Mouse (Mus musculus): ENCODE data around the gene Fst.

Gene Fst
- long read RNA-seq, experiment 1, partial matches to known transcripts: 0 of 3 reads
- long read RNA-seq, experiment 1, other reads (novel, unspliced or antisense): 1 of 3 reads
- long read RNA-seq, experiment 2, transcript Fst-201 (6 exons, 1,851 nt): major isoform, 5 of 6 reads
- long read RNA-seq, experiment 2, partial matches to known transcripts: 0 of 6 reads
- long read RNA-seq, experiment 2, other reads (novel, unspliced or antisense): 0 of 6 reads

DNA sequence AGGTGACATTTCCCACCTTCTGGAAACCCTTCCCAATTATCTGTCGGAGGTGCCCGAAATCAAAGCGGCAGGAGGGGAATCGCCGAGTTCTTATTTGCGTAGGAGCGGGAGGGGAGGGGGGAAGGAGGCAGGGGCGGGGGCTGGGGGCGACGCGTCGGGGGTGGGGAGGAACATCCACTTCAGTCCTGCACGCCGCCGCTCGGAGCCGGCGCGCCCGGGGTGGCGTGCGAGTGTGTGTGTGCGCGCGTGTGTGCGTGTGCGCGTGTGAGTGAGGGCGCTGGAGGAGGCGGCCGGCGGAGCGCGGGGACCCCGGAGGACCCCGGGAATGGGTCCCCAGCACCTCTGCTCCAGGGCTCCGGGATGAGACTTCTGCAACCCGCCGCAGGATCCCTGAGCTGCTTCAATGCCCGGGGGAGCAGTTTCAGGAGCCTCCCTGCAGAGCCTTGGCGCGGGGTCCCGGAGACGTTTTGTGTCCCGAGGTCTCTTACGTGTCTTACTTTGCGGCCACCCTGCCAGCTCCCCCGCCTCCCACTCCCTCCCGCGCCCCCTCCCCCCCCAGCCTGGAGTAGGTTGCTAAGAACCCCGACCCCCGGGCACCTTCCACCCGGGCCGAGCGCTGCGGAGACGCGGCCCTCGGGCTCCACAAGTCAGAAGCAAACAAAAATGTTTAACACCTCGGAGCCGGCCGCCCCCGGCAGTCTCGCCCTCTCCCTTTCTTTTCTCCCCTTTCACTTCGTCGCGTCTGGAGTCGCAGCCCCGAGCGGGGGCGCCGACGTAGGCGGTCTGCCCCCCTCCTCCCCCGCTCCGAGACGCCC lies at the start of gene Fst:
Fst (minus strand) TSS at position 66 of the 815 bp plus-strand sequence.
- intact Hi-C loops (cut with DNase I): loop anchor here (5.0 kb wide), 2 partner anchors 333 to 382 kb away; no protein-coding TSS in a partner anchor

DNA sequence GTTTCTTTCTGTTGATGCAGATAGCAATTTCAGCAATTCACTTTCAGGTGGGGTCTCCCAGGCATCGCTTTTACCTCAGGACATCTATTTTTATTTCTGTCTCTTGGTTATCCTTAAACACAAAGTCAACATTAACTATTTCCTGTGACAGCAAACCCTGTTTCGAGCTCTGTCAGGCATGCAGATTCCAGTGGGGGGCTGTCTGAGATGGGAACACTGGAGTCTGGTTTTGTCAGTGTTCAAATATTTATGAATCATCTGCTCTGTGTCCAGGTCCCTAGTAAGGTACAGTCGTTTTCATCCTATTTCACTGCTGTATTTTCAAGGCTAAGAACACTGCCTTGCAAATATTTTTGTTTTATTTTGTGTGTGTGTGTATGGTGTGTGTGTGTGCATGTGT lies 35.1 kb upstream of the Fst start:
- intact Hi-C loops (cut with DNase I): no loop called here

DNA sequence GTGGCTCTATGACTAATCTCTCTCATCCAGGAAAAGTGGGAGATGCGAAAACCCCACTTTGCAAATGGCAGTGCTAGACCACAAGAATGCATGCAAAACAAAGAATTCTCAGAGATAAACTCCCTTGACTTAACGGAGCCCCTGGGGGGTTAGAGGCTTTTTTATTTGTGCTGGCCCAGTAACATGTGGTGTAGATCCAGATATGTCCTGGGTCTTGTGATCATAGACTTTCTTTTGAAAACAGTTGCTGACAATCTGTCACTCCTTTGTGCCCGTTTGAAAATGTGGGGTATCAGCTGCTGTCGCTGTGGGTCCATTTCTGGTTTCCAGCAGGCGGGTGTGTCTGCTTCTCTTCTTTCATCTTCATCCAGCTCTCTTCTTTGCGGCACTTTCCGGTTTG lies 29.4 kb upstream of the Fst start:
- intact Hi-C loops (cut with DNase I): no loop called here

DNA sequence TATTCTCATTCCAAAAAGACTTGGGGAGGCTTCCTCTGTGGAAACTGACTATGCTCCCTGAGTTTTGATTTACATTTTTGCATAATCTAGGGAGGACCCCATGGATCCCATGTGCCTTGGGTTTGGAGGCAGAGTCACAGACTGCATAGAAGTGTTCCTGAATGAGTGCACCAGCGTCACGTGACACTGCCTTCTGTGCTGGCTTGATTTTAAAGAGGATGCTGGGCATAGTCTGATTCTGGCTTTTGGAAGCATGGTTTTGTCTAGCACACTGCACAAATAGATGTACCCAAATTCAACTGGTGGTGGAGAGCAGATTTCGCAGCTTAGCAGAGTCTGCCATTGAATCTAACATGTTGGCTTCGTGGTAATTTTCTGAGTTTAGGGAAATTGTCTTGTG lies 19.6 kb upstream of the Fst start:
- intact Hi-C loops (cut with DNase I): no loop called here

DNA sequence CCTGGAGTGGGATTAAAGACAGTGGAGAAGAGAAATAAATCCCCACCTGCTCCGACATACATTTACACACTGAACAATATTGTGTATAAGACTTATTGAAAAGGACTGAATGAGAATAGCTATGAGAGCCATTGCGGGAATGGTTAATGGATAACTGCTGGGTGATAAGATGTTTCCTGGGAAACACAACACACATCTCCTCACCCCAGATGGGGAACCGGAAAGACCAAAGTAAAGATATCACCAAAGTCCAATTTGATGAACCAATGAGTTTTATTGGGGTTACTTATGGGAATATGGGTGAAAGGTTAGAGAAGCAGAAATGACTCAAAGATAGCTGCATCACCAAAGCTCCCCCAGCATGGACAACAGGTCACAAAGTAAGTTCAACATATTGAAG lies 11.2 kb upstream of the Fst start:
- intact Hi-C loops (cut with DNase I): no loop called here

DNA sequence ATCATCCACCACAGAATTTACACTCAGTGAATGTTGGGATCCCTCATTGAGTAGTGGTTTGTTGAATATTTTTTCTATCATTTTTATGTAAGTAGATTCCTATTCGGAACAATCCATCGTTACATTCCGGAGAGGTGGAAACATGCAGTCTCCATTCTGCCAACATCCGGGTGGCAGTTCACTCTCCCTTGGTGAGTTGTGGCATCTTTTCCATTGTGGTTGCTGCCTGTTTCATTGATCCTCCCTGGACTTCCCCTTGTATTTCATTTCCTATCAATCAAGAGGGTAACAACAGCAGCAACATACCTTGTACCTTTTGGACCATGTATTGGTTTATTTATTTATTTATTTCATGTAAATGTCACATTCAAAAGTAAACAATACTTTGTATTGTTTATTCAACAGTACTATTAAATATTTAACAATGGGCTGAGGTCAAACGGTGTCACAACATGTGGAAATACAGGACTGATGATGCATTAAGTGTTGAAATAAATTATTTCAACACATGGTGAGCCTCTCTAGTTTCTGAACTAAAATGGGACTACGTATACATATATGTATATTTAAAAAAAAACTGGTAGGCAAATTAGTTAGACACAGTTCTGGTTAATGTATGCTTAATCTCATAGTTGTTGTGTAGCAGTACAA lies 7.6 kb upstream of the Fst start:
- intact Hi-C loops (cut with DNase I): no loop called here

DNA sequence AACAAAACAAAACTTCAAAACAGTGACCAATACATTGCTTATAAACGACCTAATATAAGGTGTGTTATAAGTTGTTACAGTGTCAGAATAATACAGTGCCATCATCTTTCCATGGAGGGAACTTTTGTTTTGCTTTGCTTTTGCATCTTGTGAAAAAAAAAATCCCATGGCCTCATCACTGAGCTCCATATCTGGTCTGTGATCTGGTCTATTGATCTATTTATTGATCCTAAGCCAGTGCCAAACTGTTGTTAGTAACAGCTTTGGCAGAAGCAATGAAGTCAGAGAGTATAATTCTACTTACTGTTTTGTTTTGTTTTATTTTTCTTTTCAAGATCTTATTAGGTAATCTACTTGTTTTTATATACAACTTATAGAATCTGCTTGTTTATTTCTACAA lies 6.6 kb upstream of the Fst start:
- intact Hi-C loops (cut with DNase I): no loop called here

DNA sequence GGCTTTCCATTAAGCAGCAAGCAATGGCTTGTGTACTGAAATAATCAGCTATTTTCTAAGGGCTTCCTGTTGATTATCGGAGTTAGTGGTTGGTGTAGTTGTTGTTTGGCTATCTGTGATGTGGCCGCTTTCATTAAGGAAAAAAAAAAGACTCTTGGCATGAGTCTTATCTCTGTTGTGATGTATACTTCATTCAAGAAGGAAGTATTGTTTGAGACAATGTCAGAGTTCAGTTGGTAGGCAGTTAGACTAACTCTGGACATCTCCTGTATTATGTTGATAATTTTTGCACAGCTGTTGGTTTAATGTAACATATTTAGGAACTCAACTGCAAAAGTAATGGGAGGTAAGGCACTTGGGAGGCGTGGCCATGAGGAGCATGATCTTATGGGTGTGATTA lies 6.1 kb upstream of the Fst start:
- intact Hi-C loops (cut with DNase I): no loop called here

DNA sequence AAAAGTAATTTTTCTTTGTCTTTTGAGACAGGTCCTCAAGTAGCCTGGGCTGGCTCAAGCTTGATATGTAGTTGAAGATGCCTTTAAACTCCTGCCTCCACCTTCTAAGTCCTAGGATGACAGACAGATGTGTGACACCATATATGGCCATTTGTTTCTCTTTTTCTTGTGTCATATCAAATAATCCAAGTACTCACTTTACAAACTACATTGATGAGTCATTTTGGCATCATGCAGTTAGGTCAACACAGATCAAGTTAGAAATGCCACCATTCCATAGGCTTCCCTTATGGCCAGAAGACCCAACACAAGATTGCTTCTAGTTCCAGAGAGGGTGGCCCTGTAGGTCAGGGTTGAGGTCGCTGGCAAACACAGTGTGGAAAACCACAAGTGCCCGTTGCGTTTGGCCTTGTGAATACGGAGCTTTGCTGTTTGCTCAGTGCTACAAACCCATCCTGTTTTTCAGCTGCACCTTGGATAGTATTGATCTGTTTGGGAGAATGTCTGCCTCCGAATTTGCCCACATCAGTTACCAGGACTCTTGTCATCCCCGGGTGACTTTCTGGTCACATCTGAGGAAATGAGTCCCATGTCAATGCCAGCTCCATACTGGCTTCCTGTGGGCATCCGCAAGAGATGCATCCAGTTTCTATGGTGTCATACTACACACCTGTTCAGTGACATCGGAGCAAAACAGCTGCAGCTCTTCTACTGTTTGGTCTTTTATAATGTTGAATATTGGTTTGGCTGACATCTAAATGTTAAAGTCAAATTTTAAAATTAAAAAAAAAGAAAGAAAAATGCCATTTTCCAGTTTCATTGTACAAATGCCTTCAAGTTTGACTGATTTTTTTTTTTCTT lies 4.0 kb upstream of the Fst start:
- intact Hi-C loops (cut with DNase I): no loop called here

DNA sequence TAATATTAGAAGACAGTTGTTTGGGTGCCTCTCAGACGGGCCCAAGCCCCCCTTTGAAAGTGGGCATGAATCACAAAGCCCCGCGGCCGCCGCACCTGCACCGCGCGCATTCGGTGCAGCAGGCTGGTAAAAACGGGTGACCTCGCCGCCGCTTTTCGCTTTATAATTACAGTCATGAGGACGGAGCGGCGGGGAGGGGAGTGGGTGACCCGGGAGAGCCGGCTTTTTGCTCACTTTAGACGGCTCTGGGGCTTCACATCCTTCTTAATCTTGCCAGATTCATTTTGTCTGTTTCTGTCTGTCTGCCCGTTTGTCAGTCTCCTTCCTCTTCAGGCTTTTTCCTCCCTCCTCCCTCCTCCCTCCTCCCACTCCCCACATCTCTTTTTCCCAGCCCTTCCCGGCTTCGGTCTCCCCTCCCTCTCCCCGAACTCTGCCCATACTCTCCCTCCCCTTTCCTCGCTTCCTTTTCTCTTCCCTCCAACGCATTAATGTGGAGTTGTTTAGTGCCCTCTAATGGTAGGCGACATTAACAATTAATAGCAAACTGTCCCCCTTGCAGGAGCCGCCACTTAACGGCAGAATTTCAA lies 1.6 kb upstream of the Fst start:
- intact Hi-C loops (cut with DNase I): loop anchor here (2.0 kb wide), 1 partner anchor 584 kb away; no protein-coding TSS in a partner anchor

DNA sequence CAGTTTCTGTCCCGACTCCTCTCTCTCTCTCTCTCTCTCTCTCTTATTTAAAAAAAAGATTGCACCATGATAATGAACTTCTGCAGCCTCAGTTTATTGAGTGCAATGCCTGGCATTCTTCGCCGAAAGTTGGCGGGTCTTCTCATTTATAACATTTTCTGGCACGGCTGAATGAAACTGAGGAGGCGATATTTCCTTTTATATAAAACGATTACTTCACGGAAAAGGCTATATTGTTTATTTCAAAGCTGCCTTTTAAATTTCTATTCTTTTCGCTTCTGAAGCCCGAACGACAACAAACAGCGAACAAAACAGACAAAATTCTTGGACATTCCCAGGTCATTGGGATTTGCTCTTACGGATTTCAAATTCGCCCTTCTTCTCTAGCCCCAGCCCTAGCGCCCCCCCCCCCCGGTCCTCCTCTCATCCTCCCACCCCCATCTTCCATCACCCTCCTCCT lies 980 bp upstream of the Fst start:
- intact Hi-C loops (cut with DNase I): loop anchor here (2.0 to 5.0 kb wide), 3 partner anchors 333 to 583 kb away; no protein-coding TSS in a partner anchor

DNA sequence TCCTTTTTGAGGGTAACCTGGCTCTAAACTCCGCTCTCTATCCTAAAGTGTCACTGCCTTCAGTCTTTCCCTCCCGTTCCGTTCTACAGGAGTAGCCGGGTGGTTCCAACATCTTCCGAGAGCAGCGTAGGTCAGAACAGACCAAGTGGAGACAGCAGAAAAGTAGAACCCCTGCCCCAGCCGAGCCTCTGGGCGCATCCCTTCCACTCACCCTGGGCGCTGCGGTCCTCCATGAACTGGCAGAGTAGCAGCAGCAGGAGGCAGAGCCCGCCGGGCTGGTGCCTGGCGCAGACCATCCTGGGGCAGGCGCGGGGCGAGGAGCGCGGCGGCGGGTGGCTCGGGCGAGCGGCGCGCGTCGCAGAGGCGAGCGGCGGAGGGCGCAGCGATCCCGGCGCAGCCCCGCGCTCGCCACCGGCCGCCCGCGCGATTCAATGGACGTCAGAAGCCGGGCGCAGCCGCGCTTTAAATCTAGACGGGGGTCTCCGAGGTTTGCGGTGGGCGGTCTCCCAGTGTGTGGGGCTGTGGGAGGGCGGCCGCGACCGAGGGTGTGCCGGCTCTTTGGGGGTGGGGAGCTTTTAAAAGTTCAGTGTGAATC lies 363 bp downstream of the Fst start:
- intact Hi-C loops (cut with DNase I): loop anchor here (5.0 kb wide), 2 partner anchors 334 to 381 kb away; no protein-coding TSS in a partner anchor

DNA sequence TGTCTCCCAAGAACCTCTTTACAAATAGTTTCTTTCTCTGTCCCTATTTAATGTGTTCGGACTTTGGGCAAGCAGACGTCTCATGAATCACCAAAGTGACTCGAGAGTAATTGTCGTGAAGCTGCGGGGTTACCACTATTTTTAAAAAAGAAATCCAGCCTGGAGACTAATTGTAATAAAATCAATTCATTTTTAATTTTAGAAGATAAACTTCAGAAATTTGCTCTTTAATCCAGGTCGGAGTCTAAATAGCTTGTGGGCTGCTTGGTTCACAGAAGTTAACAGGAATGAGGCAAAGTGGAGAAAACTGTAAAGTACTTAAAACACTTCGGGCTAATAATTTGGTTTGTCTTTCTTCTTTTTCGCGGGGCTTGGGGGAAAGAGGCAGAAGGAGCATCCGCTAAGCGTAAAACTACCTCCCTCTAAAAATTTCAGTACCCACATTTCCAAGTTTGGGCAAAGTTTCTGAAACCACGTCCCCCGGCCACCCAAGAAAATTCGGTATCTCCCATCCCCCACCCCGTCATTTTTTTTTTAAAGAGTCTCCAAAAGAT lies 1.1 kb downstream of the Fst start:
- intact Hi-C loops (cut with DNase I): loop anchor here (5.0 kb wide), 2 partner anchors 335 to 380 kb away; no protein-coding TSS in a partner anchor

DNA sequence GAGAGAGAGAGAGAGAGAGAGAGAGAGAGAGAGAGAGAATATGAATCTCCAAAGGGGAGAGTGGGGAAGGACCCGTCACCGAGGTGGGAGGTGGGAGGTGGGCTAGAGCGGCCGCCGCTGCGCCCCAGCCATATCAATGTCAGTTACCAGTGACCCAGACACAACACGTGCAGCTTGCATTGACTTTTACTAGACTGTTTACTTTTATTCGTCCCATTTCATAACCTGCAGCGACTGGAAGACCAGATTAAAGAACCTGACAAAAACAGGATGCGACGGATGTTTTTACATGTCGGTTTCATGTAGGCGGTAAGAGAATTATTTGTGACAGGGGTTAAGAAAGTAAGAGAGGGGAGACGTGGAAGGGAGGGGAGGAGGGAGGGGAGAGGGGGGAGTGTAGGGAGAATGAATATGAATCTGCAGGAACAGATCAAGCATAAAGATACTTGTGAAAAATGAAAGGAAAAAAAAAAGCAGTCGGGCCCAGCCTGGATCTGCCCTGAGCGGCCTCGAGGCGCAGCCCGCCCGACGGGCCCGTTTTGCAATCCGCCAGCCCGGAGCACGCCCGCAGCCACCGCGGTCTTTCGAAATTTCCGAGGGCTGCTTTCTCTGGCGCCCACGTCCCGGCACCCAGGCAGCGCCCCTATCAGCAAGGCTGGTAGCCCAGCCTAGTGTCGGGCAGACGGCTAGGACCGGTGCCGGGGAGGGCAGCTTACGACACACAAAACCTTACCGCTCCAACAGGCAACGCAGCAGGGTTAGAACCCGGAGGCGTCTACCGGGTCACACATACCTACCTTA lies 1.8 kb downstream of the Fst start:
- intact Hi-C loops (cut with DNase I): loop anchor here (5.0 kb wide), 2 partner anchors 335 to 380 kb away; no protein-coding TSS in a partner anchor

DNA sequence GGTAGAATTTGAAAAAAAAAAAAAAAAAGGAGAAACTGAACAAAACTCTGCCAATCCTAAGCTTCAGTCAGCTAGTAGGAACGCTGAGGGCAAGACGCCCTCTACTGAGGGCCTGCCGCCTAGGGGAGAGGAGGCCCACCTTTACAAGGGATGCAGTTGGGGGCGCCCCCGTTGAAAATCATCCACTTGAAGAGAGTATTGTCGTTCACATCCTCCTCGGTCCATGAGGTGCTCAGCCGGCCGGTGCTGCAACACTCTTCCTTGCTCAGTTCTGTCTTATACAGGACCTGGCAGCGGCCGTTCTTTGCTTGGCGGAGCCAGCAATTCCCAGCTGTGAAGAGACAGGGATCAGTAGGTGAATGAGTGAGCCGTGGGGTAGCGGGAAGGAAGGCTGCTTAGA lies 2.5 kb downstream of the Fst start:
- intact Hi-C loops (cut with DNase I): loop anchor here (5.0 kb wide), 2 partner anchors 336 to 379 kb away; no protein-coding TSS in a partner anchor

DNA sequence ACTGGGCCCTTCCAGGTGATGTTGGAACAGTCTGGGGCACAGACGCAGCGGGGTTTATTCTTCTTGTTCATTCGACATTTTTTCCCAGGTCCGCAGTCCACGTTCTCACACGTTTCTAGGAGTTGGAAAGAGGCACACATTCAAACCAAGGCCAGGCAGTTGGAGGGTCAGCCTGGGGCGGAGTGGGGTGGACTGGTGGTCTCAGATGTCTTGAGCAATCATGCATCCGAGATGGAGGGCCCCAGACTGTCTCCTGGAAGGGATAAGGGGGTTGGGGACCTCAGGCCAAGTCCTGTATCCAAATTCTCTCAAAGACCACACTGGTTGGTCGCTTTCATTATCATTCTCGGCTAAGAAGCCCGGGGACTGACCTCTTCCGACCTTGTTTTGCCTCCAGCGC lies 3.0 kb downstream of the Fst start:
- intact Hi-C loops (cut with DNase I): loop anchor here (5.0 kb wide), 2 partner anchors 337 to 378 kb away; no protein-coding TSS in a partner anchor

DNA sequence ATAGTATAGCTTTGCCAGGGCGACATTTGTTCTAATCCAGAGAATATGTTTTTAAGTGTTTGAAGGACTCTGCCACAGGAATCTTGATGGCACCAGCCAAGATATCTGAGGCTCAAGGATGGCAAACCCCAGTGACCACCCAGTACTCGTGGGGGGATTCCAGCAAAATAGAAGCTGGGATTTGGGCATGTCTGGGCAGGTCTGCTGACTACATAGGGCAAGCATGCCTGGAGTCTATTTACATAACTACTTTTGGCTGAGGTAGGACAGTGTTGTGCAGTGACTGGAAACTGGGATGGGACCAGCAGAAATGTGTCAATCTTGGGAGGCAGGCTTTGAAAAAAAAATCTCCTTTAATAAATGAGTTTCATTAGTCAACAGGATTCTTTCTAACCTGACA lies 11.5 kb downstream of the Fst start:
- intact Hi-C loops (cut with DNase I): no loop called here

DNA sequence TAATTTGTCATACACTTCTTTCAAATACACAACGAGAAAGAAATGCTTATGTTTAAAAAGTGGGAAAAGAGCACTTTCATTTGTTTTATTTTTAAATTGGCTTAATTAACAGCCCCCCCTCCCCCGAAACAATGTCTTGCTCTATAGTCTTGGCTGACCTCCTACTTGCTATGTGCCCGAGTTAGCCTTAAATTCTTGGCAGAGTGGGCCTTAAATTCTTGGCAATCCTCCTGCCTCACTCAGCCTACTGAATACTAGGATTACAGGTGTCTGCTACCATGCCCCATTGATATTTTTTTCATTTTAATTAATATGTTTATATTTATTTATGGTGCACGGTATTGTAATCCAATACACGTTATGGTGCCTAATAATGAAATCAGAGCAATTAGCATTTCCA lies 26.3 kb downstream of the Fst start:
- intact Hi-C loops (cut with DNase I): no loop called here

DNA sequence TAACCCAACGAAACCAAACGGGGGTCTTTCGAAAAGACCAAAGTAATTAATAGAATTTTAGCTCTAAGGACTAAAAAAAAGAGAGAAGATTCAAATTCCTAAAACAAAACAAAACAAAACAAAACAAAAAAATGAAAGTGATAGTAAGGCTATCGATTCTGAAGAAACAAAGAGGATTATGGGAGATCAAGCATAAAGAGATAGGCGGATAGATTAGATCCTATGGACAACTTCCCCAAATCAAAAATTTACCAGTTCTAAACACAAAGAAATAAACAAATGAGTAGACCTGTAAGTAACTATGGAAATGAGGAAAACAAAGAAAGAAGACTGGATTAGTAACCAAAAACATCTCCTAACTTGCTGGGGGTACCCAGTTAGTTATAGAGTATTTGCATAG lies 33.5 kb downstream of the Fst start:
- intact Hi-C loops (cut with DNase I): no loop called here

Data from adrenal gland (tissue).